Mouse (Mus musculus): Measurements from ENCODE around the gene Ran.

Gene Ran

DNA sequence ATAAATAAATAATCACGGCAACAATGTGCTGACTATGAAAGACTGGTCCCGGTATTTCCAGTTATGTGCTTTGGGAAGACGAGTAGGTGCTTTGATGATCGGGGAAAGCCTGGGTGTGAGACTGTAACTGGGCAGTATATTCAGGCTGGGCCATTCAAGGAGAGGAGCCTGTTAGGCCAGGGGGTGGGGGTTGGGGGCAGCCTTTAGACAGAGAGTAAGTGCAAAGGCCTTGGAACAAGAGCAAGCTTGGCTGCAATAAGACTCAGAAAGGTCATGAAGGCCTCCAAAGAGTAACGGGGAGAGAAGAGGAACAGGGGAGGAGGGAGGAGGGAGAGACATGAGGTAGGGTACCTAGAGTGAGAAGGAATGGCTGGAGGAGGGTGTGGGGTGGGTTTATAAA lies 4.3 kb upstream of the Ran start:
- no peak for DNase-seq

GRCm38 (mm10) chr5:129016370-129016769 lies 3.5 kb upstream of the Ran start:
- no peak for DNase-seq

- DNase-seq = peak in 1 of 2 experiments; percentile 17
Measured at GRCm38 (mm10) chr5:129018782-129019489, 933 bp upstream of the Ran start.

GRCm38 (mm10) chr5:129020300-129020668 lies 415 bp downstream of the Ran start:
- no peak for DNase-seq

DNA sequence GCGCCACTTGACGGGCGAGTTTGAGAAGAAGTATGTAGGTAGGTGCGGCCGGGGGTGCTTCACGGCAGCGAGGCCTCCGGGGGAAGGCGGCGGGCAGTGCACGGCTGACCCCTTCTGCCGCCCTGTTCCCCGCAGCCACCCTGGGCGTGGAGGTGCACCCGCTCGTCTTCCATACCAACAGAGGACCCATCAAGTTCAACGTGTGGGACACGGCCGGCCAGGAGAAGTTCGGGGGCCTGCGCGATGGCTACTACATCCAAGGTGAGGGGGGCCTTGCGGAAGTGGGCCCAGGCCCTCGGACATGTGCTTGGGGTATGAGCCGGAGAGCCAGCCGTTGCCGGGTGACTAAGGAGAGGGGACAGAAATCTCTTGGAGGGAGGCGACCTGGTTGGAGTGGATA lies 862 bp downstream of the Ran start:
- DNase-seq = no peak

GRCm38 (mm10) chr5:129025048-129025447 lies 5.2 kb downstream of the Ran start:
- DNase-seq = no peak

DNA sequence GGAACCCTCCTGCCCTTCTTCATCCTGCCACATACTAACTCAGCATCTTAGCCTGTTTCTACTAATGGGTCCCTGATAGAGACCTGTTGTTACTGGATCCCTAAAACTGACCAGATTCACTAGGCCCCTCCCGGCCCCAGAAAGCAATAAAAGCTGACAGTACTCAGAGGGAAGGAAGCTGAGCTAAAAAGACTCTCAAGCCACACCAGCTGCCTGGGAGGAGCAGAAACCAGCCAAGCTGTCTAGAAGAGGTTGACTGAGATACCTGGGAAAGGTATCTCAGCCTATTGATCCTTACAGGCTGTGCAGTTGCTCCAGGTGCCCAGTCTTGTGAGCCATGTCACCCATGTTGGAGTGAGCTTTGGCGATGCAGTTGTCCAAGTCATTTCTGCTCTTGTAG lies 5.9 kb downstream of the Ran start:
- no peak for DNase-seq

DNA sequence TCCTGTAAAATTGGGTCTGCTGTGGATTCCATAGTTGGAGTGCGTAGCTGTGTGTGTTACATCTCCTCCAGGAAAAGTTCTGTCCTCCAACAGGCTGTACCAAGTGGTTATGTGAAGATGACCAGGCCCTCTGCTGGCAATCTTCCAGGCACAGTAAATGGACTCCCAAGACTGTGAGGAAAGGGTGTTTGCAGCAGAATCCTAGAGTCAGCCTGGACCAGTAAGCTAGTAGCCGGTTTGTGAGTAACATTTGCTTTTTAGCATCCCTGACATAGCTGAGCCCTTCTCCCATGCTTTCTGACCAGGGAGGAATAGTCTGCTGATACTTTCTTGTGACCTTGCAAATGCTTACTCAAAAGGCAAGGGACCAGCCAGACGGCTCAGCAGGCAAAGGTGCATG lies 6.3 kb downstream of the Ran start:
- DNase-seq = no peak

GRCm38 (mm10) chr5:129026637-129027036 lies 6.8 kb downstream of the Ran start:
- DNase-seq = no peak

GRCm38 (mm10) chr5:129029131-129029723 lies 9.4 kb downstream of the Ran start:
- no peak for DNase-seq

DNA sequence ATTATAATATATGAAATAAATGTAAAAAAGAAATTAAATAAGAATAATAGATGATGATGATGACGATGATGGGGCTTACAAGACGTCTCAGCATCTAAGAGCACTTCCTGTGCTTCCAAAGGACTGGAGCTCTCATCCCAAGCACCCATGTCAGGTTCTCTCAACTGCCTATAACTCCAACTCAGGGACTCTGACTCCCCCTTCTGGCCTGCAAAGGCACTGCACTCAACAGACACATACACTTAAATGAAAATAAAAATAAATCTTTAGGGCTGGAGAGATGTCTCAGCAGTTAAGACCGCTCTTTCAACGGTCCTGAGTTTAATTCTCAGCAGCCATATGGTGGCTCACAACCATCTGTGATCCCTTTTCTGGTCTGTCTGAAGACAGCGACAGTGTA lies 16.8 kb downstream of the Ran start:
- no peak for DNase-seq

DNA sequence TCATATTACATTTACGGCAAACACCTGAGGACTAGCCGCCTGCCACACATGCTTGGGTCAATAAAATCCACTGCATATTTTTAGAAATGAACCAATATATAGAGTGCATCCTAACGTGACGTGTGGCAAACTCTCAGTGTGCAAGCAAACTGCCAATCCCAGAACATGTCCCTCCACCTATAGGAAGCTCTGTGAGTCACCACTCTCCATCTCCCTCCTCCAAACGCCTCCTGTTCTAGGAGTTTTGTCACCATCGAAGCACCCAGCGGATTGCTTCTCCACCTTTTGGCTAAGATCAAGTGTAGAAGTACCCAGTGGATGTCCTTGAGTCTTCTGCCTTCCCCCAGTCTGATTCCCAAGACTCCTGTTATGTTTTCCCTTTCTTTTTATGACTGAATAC lies 17.9 kb downstream of the Ran start:
- no peak for DNase-seq

DNA sequence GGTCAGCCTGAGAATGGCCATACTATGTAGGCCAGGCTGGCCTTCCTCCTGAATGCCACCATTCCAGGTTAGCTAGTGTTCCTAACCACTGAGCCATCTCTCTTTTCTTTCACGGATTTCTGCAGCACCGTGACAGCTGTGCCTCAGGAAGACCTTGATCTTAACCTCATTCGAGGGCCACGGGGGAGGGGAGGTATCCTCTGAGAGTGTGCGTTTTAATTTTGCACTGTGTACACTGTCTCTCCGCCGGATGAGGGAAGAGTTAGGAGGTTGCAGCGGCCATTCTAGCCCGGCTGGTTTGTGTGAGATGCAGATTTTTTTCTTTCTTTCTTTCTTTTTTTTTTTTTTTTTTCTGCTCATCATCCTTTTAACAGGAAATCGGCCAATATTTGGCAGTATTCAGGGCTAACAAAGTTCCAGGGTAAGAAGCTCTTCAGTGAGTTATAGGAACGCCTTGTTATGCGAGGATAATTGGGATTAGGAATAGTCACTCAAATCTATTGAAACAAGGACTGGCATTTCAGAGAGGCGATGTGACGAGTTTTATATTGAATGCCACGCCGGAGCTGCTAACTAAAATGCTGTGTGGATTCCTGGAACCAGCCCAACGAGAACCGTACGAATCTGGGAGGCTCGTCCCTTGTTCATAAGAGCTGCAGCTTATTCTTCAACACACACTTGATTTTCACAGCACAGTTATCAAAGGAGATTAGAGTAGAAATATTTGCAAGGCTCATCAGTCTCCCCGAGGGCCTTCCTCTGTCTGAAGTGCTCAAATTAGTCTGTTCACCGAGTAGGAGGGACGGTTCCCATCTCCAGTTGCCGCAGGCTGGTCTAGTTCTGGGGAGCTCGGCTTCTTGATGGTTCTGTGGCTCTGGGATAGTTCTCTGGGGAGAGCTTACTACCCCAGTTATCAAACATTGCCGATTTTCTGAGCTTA lies 26.0 kb downstream of the Ran start:
- no peak for DNase-seq

DNA sequence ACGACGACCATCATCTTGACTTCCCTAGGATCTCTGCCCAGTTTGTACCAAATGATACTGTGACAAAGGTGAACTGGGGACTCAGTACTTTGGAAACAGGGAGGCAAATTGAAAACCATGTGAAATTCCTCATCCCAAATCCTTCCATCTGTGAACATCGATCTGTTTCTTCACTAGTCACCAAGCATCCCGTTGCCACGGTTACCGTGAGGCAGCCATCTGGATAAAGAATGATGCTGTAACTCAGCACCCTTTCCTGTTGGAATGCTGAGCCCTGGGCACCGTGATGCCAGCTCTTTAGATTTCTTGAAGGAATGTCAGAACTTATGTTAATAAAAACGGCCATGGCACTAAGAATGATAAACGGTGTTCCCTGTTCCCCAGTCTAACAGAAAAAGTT lies 29.5 kb downstream of the Ran start:
- no peak for DNase-seq

- DNase-seq = no peak
Measured at GRCm38 (mm10) chr5:129051910-129052309, 32.0 kb downstream of the Ran start.

- DNase-seq = no peak
Measured at GRCm38 (mm10) chr5:129052636-129053355, 32.9 kb downstream of the Ran start.

DNA sequence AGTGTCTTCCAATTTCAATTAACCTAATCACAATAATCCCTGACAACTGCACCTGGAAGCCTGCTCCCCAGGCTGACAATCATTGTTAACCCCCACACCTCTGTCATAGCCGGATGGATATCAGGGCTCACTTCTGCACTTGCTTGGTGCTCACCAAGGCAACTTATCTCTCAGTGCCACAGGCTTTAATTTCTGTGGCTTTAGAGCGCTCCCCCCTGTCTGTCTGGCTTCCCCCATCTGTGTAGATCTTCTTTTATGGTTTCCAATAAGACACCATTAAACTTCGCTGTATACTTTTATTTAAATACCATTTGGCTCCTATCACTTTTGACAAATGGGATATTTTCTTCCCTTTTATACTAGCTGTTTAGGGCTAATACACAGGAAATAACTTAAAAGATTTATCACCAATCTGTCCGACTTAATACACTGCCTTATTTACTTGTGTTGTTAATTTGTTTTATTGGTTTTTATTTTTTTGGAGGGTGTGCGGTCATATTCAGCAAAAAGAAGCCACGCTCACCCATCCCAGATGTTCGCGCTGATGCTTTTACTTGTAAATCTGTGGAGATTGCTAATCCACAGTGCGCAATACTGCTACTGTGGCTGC lies 34.9 kb downstream of the Ran start:
- DNase-seq = no peak

GRCm38 (mm10) chr5:129059116-129059515 lies 39.2 kb downstream of the Ran start:
- DNase-seq = no peak

GRCm38 (mm10) chr5:129061579-129061978 lies 41.7 kb downstream of the Ran start:
- DNase-seq = peak; percentile 70 to 82

DNA sequence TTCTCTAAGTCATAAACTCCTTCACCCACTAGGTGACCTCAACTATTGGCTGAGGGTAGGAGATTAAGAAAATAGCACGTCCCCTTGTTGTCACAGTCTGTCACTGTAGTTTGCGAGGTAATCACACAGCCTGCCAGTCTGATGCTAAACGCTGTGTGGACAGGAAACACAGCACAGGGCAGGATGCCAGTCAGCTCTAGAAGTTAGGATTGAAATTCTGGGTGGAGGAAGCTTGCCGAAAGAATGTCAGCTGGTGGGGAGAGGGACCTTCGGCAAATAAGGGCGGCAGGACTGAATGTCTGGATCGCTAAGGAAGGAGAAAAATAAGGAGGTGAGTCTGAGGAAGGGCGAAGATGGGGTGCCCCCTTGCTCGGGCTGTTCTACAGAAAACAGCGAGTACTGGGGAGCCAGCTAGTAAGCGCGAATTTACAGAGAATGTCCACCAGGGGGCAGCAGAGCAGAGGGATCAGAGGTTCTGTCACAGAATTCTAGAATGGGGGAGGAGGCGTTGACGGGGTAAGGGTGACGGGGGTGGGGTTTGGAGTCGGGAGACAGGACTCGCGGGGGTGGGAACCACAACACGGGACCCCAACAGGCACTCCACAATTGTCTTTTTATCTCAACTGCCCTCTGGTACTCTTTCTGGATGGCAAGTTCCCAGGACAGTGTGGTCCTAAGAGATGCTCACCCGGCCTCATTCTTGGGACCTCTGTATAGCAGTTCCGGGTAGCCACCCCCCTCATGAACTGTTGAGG lies 43.3 kb downstream of the Ran start:
- peak; percentile 81 to 89 for DNase-seq

- no peak for DNase-seq
Measured at GRCm38 (mm10) chr5:129063792-129064087, 43.9 kb downstream of the Ran start.

DNA sequence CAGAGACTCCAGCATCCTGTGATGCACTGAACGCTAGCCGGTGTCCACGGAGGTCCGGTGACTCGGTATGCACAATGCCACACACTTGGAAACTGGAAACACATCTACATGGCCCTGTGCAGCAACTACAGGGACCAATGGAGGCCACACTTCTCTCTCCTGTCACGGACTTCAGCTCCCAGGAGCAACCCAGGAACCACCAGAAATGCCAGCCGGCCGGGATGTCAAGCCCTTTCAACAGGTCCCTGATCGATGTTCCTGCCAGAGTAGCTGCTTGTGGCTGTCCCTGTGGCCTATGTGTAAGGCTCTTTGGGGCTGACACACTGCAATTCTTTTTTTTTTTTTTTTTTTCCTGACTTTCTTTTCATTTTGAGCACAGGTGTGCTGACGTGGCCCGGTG lies 44.3 kb downstream of the Ran start:
- no peak for DNase-seq
